Mouse (Mus musculus) lung, postnatal 25 days (tissue): ENCODE results near the gene Gm5795.
"Not testable (repeated sequence)": the region's sequence is repeated elsewhere in the genome, so short reads cannot be mapped to it uniquely, and the experiment has no call there.

Experiments used
- DNase-seq: peaks from one replicate; pipeline ENCODE4 v3.0.0; 2022; ENCODE audit warnings: low spot score

Gm5795 gene

DNA sequence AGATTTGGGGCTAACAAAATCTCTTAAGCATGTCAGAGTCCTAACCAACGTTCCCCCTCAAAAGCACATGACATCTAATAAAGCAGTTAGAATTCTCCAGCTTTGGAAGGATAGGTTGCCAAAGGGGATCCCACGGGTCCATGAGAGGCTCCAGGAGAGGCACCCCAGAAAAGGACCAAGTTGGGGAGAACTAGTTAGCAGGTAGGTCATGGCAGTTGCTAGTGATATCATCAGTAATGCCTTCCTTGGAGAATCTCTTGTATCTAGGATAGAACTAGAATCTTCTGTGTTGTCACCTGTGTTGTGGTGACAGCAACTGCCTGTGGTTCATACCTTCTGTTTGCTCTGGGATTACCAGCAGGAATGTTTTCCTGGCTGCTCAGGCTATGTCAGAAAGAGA is at the start of gene Gm5795:
Gene Gm5795 (plus strand): TSS at position 301 of the 400 bp plus-strand sequence.
- DNase-seq, result not testable (repeated sequence)

GRCm38 (mm10) chr14:3208272-3209152 is 20.5 kb downstream of the Gm5795 start, which contains the start of gene D830030K20Rik:
TSS of gene D830030K20Rik (plus strand) at chr14:3208488.
- DNase-seq, result not testable (repeated sequence)

DNA sequence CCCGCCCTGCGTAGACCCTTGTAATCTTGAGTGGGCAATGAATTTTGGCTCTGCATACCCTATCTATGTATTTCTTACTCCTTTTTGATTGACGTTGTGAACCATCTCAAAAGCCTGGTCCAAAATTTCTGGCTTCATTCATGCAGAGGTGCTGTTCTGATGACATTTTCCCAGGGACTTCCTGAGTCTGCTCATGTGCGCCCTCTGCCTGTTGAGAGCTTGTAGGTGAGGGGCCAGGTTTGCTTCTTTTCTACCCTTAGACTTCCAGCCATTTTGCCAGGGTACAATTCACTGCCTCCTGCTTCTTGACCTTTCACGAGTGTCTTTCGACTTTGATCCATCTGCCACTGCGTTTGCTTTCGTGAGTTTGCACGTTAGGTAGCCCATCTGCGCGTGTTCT is 21.3 kb downstream of the Gm5795 start:
- not testable (repeated sequence) for DNase-seq
